Mouse (Mus musculus): ENCODE data around the gene Epb41l5.

Gene Epb41l5

DNA sequence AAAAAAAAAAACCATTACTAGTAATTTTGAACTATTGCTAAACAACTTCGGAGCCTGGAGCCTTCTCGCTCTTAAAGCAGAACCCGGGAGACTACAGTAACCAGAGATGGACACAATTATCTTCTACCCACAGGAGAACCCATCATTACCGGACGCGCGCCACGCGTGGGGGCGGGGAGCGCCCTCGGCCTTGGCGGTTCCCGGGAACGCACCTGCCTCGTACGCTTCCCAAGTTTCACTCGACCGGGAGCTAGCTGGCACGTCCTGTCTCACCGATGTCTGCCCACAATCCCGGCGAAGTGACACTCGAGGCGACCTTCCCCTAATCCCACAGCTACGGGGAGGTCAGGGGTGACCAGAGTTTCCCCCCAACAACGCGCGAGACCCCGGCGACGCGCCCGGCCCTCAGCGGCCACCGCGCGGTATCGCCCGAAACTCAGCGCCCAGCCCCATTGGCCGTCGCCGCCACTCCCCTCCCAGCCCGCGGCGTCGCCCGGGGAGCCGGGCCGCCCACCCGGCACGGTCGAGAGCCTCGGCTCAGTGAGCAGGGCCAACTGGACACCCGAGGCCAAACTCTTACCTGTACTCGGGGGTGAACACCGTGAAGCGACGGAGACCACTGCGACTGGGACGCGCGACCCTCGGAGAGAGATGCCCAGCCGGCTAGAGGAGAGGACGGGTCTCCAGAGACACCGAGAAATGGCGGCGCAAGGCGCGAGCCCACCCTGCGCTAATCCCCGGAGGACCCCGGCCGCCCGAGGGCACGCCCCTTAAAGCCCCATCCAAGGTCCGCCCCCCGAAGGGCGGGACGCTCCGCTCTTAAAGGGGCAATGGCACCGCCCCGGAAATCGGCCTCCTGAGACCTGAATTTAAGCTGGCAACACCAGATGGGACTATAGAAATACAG, at the start of gene Epb41l5:
TSS of gene Epb41l5 (minus strand) at position 796 of the 907 bp plus-strand sequence.
- in situ Hi-C loops (cut with MboI, MseI), result no loop called here

DNA sequence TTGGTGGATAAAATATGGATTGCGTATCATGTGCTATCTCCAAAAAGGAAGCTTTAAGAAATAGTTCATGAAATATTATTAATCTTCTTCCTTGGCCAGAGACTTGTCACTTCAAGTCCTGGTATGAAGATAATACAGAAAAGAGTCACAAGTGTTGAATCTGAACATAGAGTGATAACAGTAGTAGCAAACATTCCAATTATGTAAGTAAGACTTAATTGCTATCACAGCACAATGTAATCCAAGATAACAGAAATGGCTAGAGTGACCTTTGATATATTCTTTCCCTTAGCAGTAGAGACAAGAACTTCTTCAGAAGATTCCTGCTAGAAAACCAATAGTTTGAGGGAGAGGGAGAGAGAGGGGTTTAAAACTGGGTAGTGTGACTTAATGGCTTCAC, 48.1 kb upstream of the Epb41l5 start:
- in situ Hi-C loops (cut with MboI, MseI), result no loop called here

DNA sequence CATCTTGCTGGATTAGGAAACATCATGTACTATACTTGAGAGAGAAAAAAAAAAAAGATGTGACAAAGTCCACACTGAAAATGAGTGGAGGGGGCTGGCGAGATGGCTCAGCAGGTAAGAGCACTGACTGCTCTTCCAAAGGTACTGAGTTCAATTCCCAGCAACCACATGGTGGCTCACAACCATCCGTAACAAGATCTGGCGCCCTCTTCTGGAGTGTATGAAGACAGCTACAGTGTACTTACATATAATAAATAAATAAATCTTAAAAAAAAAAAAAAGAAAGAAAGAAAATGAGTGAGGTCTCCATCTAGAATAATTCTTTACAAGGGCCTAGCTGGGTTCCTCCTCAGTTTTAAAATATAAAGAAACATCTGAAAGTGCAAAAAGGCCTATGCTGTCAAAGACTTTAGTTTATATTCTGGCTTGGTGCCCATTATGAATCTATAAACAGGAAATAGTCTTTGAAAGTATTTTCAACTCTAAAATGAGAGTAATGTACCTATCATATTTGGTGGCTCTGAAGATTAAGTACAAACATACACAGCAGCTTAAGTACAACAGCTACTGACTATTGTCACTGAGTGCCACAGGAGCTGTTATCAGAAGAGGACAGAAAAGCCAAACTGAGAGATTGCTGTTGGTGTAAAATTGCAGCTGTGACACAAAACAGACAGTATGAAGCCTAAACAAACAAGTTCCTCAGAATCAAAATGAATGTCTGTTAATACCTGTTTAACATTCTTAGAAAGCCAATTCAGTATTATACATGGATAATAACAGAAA, 37.2 kb upstream of the Epb41l5 start:
- in situ Hi-C loops (cut with MboI, MseI), result no loop called here

DNA sequence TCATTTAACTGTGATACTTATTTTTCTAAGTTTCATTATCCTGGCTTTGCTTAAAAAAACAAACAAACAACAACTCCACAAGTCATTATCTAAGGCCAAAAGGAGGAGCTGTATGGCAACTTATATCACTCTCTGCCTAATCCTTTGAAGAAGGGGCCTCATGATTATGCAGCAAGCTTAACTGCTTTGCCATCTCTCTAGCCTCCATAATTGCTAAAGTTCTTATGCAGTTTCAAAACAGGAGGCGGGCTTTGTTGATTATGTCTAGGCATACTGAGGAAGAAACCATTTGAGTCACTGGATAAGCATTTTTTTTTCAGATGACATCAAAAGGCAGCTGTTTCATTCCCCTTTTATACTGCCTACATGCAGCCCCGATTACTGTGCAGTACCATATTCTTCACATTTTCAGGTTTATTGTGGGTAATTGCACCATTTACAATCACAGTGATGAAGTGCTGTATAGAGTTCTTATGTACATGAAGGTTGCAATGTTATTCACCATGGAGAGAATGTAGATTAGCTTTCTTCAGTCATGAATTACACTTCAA, 32.9 kb upstream of the Epb41l5 start:
- in situ Hi-C loops (cut with MboI, MseI), result no loop called here

DNA sequence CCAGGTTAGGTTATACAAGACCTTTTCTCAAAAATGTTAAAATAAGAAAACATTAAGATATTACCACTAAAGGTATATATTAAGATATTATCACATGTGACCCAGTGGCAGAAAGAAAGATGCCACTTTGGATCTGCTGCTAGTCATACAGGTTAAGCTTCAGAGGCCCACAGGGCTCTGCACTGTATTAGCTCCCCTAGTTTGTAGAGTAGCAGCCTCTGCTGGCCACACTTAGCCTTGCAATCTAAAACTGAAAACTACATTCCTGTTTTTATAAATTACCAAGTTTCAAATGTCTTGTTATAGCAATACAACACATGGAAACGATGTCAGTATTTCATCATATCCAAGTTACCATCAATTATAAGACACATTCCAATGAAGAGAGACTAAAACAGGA, 26.2 kb upstream of the Epb41l5 start:
- in situ Hi-C loops (cut with MboI, MseI), result no loop called here

DNA sequence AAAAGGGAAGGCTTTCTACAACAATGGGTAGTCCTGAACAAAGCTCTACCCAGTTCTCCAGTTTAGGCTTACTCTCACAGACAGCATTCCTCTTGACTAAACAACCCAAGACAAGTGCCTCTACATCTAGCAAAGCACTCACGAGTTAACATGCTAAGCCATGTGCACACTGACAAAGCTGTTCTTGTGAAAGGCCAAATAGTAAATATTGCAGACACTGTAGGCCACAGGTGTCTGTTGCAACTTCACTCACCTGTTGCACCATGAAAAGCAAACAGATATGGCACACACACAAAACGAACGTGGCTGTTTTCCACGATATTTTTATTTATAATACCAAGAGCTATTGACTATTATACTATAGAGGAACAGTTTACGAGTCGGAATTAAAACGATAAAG, 18.1 kb upstream of the Epb41l5 start:
- in situ Hi-C loops (cut with MboI, MseI), result no loop called here

DNA sequence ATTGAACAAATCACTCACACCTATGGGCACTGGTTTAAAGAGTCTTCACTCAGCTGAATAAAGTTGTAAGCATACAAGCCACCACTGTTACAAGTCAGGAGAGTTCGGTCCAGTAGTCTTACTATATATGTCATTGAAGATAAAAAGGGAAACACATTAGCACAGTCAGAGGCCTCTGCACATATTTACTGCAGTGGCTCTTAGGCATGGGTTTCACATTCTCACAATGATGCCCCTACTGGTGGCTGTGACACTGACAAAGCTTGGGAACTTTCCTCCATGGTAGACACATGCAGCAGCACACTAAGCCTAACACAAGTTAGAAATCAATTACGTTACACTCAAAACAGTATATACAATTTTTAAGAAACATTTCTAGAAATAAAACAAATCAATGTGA, 5.5 kb upstream of the Epb41l5 start:
- in situ Hi-C loops (cut with MboI, MseI), result no loop called here

DNA sequence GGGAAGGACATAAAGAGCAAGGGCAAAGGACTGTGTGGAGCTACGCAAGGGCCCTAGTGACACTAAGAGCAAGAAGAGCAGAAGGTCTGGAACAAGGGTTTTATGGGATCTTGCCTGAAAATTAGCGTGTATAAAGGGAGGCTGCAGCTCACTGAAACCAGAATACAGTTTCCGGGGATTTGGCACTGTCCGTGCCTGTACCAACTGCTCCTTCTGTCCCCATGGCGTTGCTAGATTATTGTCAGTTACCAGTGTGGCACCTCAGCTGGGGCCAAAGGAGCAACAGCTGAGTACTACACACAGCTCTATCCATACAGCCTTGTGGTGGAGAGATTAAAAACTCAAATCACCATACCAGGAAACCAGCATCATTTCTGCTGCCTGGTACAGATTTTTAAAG, 1.6 kb upstream of the Epb41l5 start:
- in situ Hi-C loops (cut with MboI, MseI), result no loop called here

DNA sequence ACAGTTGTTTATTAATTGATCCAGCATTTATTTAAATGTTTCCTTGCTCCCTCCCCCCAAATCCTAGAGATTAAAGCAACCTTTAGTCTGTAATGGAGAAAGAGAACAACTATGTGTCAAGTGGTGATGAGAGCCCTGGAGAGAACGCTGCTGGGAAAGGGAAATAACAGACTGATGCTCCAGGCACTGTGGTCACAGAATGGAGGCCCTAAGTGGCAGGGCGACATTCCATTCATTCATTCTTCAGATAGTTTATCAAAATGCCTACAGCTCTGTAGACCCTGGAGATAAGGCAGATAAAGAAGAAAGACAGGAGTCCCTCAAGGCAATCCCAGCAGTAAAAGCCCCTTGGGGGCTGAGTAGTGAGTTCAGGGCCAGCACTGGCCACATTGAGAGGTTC, 827 bp upstream of the Epb41l5 start:
- in situ Hi-C loops (cut with MboI, MseI), result no loop called here

DNA sequence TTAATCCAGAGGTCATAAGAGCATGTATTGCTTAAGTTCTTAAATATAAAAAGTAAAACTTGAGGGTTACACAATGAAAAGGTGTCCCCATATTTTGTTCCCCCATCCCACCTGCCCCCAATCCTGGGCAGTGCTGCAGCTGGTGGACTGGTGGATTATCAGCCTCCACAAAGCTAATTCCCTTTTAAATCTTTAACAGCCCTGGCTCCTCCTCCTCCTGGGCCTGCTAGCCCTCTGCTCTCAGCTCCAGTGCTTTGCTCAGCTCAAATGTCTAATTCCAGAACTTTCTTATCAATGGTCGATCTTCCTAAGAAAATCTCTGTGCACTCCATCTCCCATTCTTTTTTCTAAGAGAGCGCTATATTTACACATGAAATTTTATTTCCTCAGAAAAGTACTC, 2.4 kb downstream of the Epb41l5 start:
- in situ Hi-C loops (cut with MboI, MseI), result no loop called here

DNA sequence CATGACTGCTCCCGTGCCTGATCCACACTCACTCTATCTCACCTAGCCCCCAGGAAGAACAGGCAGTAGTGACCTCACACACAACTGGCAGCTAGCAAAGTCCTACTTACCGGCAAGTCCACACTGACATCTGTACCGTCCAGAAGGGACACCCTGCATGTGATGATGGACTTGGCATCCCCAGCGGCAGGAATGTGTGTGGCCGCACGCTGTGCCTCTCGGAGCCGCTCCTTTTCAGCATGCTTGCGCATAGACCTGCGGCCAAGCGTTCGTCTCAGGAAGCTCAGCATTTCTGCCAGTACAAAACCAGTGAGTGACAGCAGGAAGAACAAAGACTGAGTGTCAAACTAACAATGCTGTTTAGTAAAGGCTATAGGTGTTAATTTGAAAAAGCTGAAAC, 6.4 kb downstream of the Epb41l5 start:
- in situ Hi-C loops (cut with MboI, MseI), result no loop called here

DNA sequence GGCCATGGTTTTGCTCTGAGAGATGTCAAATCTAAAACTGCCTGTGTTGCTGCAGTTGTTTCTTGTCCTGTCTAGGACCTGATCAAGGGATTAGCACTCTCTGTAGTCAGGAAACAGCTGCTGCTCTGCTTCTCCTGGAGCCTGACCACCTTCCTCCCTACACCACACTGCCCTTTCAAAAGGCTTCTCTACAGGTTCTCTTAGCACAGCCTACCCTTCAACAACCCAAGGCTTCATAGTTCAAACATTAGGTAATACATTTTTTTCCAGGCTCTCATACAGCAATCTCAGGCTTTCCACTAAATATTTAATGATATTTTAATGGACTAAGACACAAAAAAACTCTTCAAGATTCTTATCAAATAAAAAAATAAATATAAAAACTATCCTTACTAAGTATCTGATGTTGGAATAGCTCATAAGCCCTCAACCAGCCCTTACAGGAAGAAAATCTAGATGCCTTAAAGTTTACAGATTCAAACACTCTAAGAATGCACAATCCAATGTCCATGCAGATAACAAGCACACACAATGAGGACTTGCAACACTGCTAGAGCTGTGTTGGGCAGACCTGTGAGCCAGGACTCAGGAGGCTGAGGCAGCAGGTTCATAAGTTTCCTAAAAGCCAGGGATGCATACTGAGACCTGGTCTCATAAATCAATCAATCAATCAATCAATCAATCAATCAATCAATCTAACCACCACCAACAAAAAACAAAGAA, 7.5 kb downstream of the Epb41l5 start:
- in situ Hi-C loops (cut with MboI, MseI), result no loop called here

DNA sequence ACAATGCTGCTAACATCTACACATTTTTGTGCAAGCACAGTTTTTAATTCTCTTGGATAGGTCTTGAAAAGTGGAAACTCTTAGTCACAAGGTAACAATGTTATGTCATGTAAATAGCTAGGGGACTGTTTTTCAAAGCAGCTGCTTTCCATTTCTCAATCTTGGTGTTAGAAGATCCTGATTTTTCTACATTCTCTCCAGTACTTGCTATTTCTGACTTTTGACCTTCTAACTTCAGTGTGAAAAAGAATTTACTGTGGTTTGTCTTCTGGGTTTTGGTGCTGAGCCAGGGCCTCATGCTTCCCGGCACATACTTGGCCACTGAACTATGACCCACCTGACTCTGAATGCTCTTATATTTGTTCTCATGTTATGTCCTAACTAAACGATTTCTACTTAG, 8.8 kb downstream of the Epb41l5 start:
- in situ Hi-C loops (cut with MboI, MseI), result no loop called here

DNA sequence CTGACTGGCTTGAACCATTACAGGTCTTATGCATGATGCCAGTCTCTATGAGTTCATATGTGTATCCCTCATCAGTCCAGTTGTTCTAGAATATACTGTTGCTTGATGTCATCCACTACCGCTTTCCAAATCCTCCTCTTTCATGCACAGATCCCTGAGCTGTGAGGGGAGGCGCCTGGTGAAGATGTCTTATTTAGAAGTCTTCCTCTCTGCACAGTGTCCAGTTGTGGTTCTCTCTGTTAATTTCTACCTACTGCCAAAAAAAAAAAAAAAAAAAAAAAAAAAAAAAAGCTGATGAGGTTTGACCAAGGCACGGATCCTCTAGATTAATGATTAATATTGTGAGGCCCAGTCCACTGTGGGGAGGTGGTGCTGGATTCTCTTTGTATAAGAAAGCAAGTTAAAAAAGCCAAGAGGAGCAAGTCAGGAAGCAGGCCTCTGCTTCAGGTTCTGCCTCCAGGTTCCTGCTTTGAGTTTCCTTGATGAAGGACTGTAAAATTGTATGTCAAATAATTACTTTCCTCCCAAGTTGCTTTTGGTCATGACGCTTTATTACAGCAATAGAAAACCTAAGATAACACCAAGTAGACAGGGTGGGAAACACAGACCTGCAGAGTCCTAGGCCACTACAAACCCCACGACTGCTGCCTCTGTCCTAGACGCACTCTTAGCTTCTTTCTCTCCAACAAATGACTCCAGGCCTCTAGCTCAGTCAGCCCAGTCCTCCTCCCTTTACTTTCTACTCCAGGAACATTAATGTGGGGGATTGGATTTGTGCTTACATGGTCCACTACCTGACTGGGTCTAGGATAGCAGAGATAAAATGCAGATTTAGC, 11.4 kb downstream of the Epb41l5 start:
- in situ Hi-C loops (cut with MboI, MseI), result no loop called here

DNA sequence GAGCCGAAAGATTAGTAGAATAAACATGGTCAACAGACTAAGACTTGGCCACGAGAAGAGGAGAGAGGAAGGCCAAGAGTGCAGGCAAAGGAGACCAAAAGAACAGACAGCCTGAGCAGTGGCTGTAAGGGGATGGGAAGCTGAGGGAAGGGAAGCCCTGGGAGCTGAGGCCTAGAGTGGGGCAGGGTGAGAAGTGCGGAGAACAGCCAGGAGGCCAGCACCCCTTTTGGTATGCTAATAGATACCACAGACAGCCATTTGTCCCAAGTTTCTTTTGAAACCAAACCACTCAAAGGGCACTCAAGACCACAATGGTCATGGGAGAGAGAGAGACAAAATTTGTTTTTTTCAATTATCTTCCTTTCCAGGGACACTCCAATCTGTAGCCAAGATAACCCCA, 14.1 kb downstream of the Epb41l5 start:
- in situ Hi-C loops (cut with MboI, MseI), result no loop called here

DNA sequence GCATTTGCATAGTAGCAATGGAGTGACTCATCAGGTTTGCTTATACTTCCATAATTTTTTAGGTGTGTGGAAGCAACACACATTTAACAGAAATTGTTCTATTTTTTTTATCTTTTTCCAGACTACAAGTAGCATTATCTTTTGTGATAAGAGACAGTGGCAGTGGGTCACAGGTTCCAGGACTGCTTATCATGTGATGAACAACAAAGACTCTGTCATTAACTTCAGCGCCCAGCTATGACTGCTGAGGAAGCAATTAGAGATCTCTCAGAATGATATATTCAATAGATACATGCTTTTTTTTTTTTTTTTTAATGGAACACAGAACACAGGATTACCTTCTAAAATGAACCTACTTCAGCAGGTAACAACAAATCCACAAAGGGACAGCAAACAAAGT, 18.4 kb downstream of the Epb41l5 start:
- in situ Hi-C loops (cut with MboI, MseI), result no loop called here

DNA sequence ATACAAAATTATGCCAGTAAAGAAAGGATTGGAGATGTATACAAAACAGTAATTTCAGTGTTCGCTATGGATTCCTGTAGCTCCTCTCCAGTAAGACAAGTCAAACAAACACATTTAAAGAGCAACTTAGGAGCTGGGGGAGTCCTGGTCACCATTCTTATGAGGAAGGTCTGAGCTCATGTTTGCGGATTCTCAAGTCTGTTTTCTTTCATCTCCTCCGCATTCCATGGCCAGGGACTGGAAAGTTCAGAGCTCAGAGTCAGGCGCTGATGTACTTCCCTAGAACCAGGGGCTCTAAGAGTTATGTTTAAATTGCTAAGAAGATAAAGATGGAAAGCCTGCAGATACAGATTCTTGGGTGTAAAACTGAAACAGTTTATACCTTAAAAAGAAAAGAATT, 22.0 kb downstream of the Epb41l5 start:
- in situ Hi-C loops (cut with MboI, MseI), result no loop called here

DNA sequence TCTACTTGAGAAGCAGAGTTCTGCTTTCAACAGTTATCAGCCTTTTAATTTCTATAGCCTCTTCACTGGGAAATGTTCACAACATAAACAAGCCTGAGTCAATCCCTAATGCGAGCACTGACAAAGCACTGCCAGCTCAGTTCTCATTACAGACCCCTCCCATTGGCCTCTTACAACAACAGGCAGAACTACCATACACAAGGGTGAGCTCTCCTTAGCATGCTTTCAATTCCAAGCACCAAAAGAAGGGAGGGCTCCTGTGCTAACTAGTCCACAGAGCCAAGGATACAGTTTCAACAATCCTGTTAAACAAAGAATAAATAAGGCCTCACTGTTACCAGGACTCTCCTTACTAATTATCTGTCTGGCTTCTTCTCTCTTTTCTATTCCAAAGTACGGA, 24.4 kb downstream of the Epb41l5 start:
- in situ Hi-C loops (cut with MboI, MseI), result no loop called here

DNA sequence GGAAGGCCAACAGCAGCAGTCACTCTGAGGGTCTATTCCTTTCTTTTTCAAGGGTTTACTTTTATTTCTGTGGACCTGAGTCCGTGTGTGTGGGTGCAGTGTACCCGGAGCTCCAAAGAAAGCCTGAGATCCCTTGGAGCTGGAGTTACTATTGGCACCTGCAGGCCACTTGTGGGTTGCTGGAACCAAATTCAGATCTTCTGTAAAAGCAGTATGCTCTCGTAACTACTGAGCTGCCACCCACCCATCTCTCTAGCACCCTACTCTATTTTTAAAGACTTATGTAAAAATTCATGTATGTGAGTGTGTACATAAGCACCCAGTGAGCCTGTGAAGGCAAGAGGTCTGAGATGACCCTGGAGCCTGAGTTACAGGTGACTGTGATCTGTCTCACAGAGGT, 43.4 kb downstream of the Epb41l5 start:
- in situ Hi-C loops (cut with MboI, MseI), result no loop called here

DNA sequence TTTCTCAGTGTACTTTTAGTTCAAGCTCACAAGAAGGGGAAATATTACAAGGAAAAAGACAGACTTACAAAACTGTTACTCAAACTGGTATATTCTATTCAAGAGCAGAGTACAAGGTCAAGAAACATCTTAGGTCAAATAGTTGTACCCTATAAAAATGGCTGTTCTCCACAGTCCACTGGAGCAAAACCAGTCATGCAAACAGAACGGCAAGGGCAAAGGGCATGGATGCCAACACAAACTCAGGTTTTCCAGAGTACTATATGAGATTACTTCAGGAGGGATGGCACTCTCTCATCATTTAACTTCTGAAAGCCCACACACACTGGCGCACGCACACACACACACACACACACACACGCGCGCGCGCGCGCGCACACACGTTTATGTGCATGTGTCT, 46.4 kb downstream of the Epb41l5 start:
- in situ Hi-C loops (cut with MboI, MseI), result no loop called here

DNA sequence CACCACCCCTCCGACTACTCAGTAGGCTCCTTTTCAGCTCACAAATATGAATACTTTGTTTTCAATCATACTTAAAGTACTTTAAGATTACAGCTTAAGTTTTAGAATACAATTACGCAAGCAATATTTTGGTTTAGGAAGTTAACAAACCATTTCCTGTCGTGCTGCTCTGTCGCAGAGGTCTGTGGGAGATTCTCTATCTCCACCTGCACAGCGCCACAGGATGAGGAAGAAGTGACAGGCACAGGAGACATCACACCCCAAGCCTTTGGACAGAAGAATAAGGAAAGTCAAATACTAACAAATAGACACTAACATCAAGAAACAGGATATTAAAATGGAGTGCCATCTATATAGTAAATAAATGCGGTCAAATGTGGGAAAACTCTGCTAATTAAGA, 49.9 kb downstream of the Epb41l5 start:
- in situ Hi-C loops (cut with MboI, MseI), result no loop called here

Data from T-helper 2 cell (primary cell).